Mouse (Mus musculus) pancreas, adult 10 weeks (tissue): ENCODE measurements around the gene Mgst3. TPM values are rescaled to one million over a fixed set of nuclear protein-coding genes. Genes with fewer than 3 reads are reported as not detected.

Source experiments
- polyA plus RNA-seq: library from polyadenylated mRNA; stranded (reverse); fragments of 350-450 nt; fragmentation: Illumina TruSeq; extraction: RNeasy Lipid Tissue Mini Kit (QIAGEN cat#74804); gene quantifications from one replicate; pipeline ENCODE4 v1.2.3, GENCODE M21; 2015; ENCODE audit warnings: low read depth, low replicate concordance; ENCODE audit not compliant: insufficient read depth

Mgst3 gene
- polyA plus RNA-seq: 6.1 TPM

GRCm38 (mm10) chr1:167393683-167394492, at the start of gene Mgst3:
TSS of gene Mgst3 (minus strand) at chr1:167393841.

GRCm38 (mm10) chr1:167349815-167350596, 43.6 kb downstream of the Mgst3 start, which contains the start of gene Aldh9a1:
TSS of gene Aldh9a1 (plus strand) at chr1:167349991.

Other genes starting within 250 kb of the Mgst3 start
- 10.1 TPM for gene Uck2, start 108.5 kb downstream of the Mgst3 start, polyA plus RNA-seq
- 22.1 TPM for gene Tmco1, start 85.5 kb downstream of the Mgst3 start, polyA plus RNA-seq
- gene Aldh9a1, start 43.9 kb downstream of the Mgst3 start, polyA plus RNA-seq: 11.2 TPM
- not detected for gene Lrrc52, start 72.9 kb upstream of the Mgst3 start, polyA plus RNA-seq
- gene Rxrg, start 204.5 kb upstream of the Mgst3 start, polyA plus RNA-seq: 1.2 TPM